Mouse (Mus musculus): ENCODE measurements around the gene Rtel1.

Rtel1 gene

DNA sequence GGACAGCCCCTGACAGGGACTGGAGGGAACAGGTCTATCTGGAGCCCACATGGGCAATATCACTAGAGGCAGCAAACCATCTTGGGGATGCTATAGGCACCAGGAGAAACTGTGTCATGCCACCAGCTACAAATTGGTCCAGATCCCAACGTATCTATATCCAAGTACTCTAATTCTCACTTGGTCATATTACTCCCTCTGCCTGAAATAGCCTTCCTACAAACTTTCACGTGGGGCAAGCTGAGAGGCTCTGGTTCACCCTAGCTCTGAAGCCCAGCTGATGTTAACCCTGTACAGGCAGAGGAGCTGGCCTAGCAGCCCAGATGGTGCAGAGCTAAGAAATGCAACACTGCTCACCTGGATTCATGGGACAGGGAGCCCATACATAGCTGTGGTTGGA, 72.0 kb downstream of the Rtel1 start:
- no peak for DNase-seq

- peak; percentile 70 to 88 for DNase-seq
These were observed 73.2 kb downstream of the Rtel1 start for GRCm38 (mm10) chr2:181392600-181393213.

GRCm38 (mm10) chr2:181394086-181394485, 74.5 kb downstream of the Rtel1 start:
- no peak for DNase-seq

- DNase-seq: peak in 1 of 2 experiments; percentile 26
These were observed 77.7 kb downstream of the Rtel1 start for GRCm38 (mm10) chr2:181397207-181397761.

DNA sequence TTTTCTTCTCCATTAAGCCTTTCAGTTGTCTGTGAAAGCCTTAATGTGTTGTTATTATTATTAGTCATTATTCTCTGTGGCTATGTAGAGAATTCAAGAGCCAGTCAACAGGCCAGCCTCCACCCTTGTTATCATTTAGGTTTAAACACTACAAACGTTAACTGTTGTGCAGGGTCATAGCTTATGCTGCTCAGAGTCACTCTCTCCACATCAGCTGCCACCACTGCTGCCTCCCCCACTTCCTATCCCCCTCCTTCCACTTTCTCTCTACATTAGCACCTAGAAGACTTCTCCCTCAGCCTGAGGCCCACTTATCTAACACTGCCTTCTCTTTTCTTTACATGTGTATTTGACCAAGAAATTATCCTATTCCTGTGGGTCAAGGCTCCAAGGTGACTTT, 82.0 kb downstream of the Rtel1 start:
- DNase-seq: no peak

DNA sequence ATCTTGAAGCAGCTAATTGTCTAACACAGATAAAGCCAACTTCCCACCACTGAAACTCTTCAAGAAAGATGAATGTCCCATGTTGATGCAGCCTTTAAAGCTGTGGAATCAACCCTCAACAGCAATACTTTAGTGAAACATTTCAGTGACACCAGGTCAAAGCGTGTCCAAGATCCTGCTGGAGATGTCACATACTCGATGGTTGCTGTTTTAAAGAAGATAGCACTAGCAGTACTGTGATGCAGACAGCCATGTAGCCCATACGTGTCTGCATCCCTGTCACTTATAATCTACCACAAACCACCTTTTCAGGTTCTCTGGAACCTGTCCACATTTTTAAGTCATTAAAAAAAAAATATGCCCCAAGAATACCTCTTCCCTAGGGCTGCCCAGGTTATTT, 84.2 kb downstream of the Rtel1 start:
- no peak for DNase-seq
